Mouse (Mus musculus) monocyte, adult 5-6 weeks (primary cell): ENCODE measurements around the gene Pygb. TPM values are rescaled to one million over a fixed set of nuclear protein-coding genes. Genes with fewer than 3 reads are reported as not detected.

ENCODE experiments used
- ATAC-seq: fragments of 153-309, 156-312 bp; replicated peaks from 2 replicates; pipeline ENCODE4 v1.8.0; 2017; ENCODE audit warnings: mild to moderate bottlenecking; ENCODE audit not compliant: low TSS enrichment, insufficient number of reproducible peaks, severe bottlenecking, poor library complexity, low FRiP score
- total RNA-seq: library from RNA; stranded (forward); fragments of 200-1000, 200-491, 200-594 nt; gene quantifications from 3 replicates; pipeline ENCODE4 v1.2.3, GENCODE M21; 2017

Pygb gene
- total RNA-seq, 1 experiment from 2014 or later: 25.0 TPM

GRCm38 (mm10) chr2:150834616-150835015, 48.1 kb downstream of the Pygb start:
- ATAC-seq: no peak

GRCm38 (mm10) chr2:150835975-150836374, 49.4 kb downstream of the Pygb start:
- ATAC-seq: no peak

GRCm38 (mm10) chr2:150836906-150837305, 50.4 kb downstream of the Pygb start:
- no peak for ATAC-seq

- no peak for ATAC-seq
Measured at GRCm38 (mm10) chr2:150837781-150838180, 51.2 kb downstream of the Pygb start.

GRCm38 (mm10) chr2:150839686-150840471, 53.3 kb downstream of the Pygb start:
- no peak for ATAC-seq

- no peak for ATAC-seq
Measured at GRCm38 (mm10) chr2:150841109-150841508, 54.6 kb downstream of the Pygb start.

- ATAC-seq: no peak
Measured at GRCm38 (mm10) chr2:150842049-150842461, 55.5 kb downstream of the Pygb start.

GRCm38 (mm10) chr2:150844798-150845197, 58.3 kb downstream of the Pygb start:
- no peak for ATAC-seq

- no peak for ATAC-seq
Measured at GRCm38 (mm10) chr2:150847436-150847995, 61.0 kb downstream of the Pygb start.

GRCm38 (mm10) chr2:150851251-150851650, 64.7 kb downstream of the Pygb start:
- ATAC-seq: no peak

- no peak for ATAC-seq
Measured at GRCm38 (mm10) chr2:150855186-150855585, 68.7 kb downstream of the Pygb start.

- ATAC-seq: no peak
Measured at GRCm38 (mm10) chr2:150858724-150859487, 72.4 kb downstream of the Pygb start.

- ATAC-seq: no peak
Measured at GRCm38 (mm10) chr2:150859709-150860470, 73.4 kb downstream of the Pygb start.

GRCm38 (mm10) chr2:150861128-150861527, 74.6 kb downstream of the Pygb start:
- no peak for ATAC-seq

GRCm38 (mm10) chr2:150867021-150867420, 80.5 kb downstream of the Pygb start:
- ATAC-seq: no peak

GRCm38 (mm10) chr2:150869446-150869845, 82.9 kb downstream of the Pygb start:
- 0 out of 2 replicates have a peak, but pooled peaks have one; percentile 9 for ATAC-seq

- peak; percentile 84 for ATAC-seq
Measured at GRCm38 (mm10) chr2:150874508-150874907, 88.0 kb downstream of the Pygb start.

- peak; percentile 19; the same call in 1 of the 2 replicates for ATAC-seq
Measured at GRCm38 (mm10) chr2:150875226-150875625, 88.7 kb downstream of the Pygb start.

GRCm38 (mm10) chr2:150877561-150877960, 91.0 kb downstream of the Pygb start:
- no peak for ATAC-seq
